Mouse (Mus musculus) small intestine, adult 2 months (tissue): ENCODE data around the gene Ints3.

Source experiments
- CTCF ChIP-seq: fragments of 200-500 bp; IDR thresholded peaks from 2 replicates; pipeline ENCODE4 v1.5.1; 2012; ENCODE audit warnings: low read depth, mild to moderate bottlenecking, control low read depth, inconsistent platforms, low read length, moderate library complexity, mixed read lengths; ENCODE audit not compliant: insufficient replicate concordance, insufficient read length; ENCODE audit errors: extremely low read depth
- POLR2A ChIP-seq: fragments of 200-500 bp; IDR thresholded peaks from 2 replicates; pipeline ENCODE4 v1.6.1; 2012; ENCODE audit warnings: low read depth, mild to moderate bottlenecking, control low read depth, inconsistent platforms, low read length, moderate library complexity

GRCm38 (mm10) chr3:90429576-90429975 is 3.8 kb downstream of the Ints3 start:
- TF ChIP-seq CTCF (no peak), POLR2A (no peak)
